Mouse (Mus musculus): Measurements from ENCODE around the gene Fgfrl1. TPM values are rescaled to one million over a fixed set of nuclear protein-coding genes. Genes with fewer than 3 reads are reported as not detected.

The Fgfrl1 gene
- polyA plus RNA-seq, 1 experiment from 2014 or later, result 45.1 TPM

DNA sequence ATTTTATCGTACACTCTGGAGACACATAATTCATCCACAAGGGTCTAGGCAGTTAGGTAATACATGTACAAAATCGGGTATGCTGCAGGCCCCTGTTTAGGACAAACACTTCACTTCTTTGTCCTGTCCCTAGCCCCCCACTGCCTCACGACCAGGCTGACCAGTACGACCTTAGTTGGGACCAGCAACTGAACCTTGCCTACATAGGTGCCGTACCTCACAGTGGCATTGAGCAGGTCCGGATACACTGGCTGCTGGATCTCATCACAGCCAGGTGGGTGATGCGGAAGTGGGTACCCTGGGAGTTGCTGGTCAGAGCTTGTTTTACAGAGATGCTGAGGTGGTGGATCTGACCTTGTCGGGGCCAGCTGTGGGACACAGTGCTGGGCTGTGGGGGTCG, 22.2 kb upstream of the Fgfrl1 start:
- Histone ChIP-seq H3K27me3 (replicated peaks; ENCODE audit: control insufficient read depth, insufficient read depth, low read length) (no peaks in the 10 kb centered on the region), H3K4me1 (ENCODE audit: control insufficient read depth, insufficient read depth, low read length) (peaks cover 13% of the 10 kb centered on the region; the same call in 1 of the 2 replicates), H3K9me3 (ENCODE audit: control insufficient read depth, low read length) (no peaks in the 10 kb centered on the region), H3K9ac (ENCODE audit: low read depth, low read length) (peak overlapping the region; percentile 76; the same call in 1 of the 2 replicates), H3K27ac (replicated peaks; ENCODE audit: low read depth, low read length) (peak overlapping the region; percentile 88; the same call in 1 of the 2 replicates), H3K4me2 (ENCODE audit: low read depth, low read length) (peak overlapping the region; percentile 78), H3K4me3 (ENCODE audit: low read depth, low read length) (peak overlapping the region; percentile 53), H3K36me3 (ENCODE audit: control insufficient read depth, insufficient read depth, low read length) (peaks cover 17% of the 10 kb centered on the region; the same call in 1 of the 2 replicates)
- 78% methylated on average over 9 of the region's 9 CpGs for WGBS
- ATAC-seq (ENCODE audit: low read depth), result no peak
- no peak for DNase-seq (ENCODE audit: low spot score)

- Histone ChIP-seq H3K9ac (ENCODE audit: low read depth, low read length) (no peak overlapping the region), H3K27me3 (replicated peaks; ENCODE audit: control insufficient read depth, insufficient read depth, low read length) (no peaks in the 10 kb centered on the region), H3K4me1 (ENCODE audit: control insufficient read depth, insufficient read depth, low read length) (peaks cover 13% of the 10 kb centered on the region; the same call in 1 of the 2 replicates), H3K27ac (replicated peaks; ENCODE audit: low read depth, low read length) (no peak overlapping the region), H3K4me3 (ENCODE audit: low read depth, low read length) (no peak overlapping the region), H3K9me3 (ENCODE audit: control insufficient read depth, low read length) (no peaks in the 10 kb centered on the region), H3K36me3 (ENCODE audit: control insufficient read depth, insufficient read depth, low read length) (peaks cover 17% of the 10 kb centered on the region; the same call in 1 of the 2 replicates), H3K4me2 (ENCODE audit: low read depth, low read length) (no peak overlapping the region)
- no peak for DNase-seq (ENCODE audit: low spot score)
- no peak for ATAC-seq (ENCODE audit: low read depth)
These were observed 21.4 kb upstream of the Fgfrl1 start for GRCm38 (mm10) chr5:108670785-108671184.

- WGBS, result 93% methylated on average over 10 of the region's 12 CpGs
- no peak overlapping the region for H3K27ac ChIP-seq (replicated peaks; ENCODE audit: low read depth, low read length)
- DNase-seq (ENCODE audit: low spot score) (no peak), ATAC-seq (ENCODE audit: low read depth) (no peak)
- H3K36me3 ChIP-seq (ENCODE audit: control insufficient read depth, insufficient read depth, low read length), result peaks cover 17% of the 10 kb centered on the region; the same call in 1 of the 2 replicates
- no peak overlapping the region for H3K4me2 ChIP-seq (ENCODE audit: low read depth, low read length)
- H3K4me1 ChIP-seq (ENCODE audit: control insufficient read depth, insufficient read depth, low read length), result peaks cover 13% of the 10 kb centered on the region; the same call in 1 of the 2 replicates
- H3K27me3 ChIP-seq (replicated peaks; ENCODE audit: control insufficient read depth, insufficient read depth, low read length), result no peaks in the 10 kb centered on the region
- no peak overlapping the region for H3K4me3 ChIP-seq (ENCODE audit: low read depth, low read length)
- H3K9me3 ChIP-seq (ENCODE audit: control insufficient read depth, low read length), result no peaks in the 10 kb centered on the region
- H3K9ac ChIP-seq (ENCODE audit: low read depth, low read length), result no peak overlapping the region
These were observed 20.4 kb upstream of the Fgfrl1 start for GRCm38 (mm10) chr5:108671757-108672156.

DNA sequence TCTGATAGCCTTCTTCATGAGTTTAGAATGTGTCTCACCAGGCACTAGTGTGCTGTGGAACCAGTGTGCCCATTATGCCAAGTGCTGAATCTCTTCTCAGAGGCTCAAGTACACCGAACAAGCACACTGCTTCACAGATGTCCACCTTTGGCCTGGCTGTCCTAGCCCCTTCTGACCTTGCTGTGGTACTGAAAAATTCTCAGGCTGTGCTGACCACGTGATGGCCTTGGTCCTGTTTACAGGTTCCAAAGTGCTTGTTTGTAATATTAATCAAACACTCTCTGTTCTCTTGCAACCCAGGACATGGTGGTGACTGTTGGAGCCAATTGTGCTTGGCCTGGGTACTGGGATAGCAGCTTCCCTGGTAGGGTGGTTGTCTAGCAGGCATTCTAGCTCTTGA, 17.6 kb upstream of the Fgfrl1 start:
- Histone ChIP-seq H3K4me1 (ENCODE audit: control insufficient read depth, insufficient read depth, low read length) (peaks cover 11% of the 10 kb centered on the region; the same call in 1 of the 2 replicates), H3K27me3 (replicated peaks; ENCODE audit: control insufficient read depth, insufficient read depth, low read length) (no peaks in the 10 kb centered on the region), H3K36me3 (ENCODE audit: control insufficient read depth, insufficient read depth, low read length) (peaks cover 17% of the 10 kb centered on the region; the same call in 1 of the 2 replicates), H3K27ac (replicated peaks; ENCODE audit: low read depth, low read length) (no peak overlapping the region), H3K9ac (ENCODE audit: low read depth, low read length) (no peak overlapping the region), H3K9me3 (ENCODE audit: control insufficient read depth, low read length) (no peaks in the 10 kb centered on the region), H3K4me2 (ENCODE audit: low read depth, low read length) (no peak overlapping the region), H3K4me3 (ENCODE audit: low read depth, low read length) (no peak overlapping the region)
- DNase-seq (ENCODE audit: low spot score) (no peak), ATAC-seq (ENCODE audit: low read depth) (no peak)
- 79% methylated on average over 2 of the region's 2 CpGs for WGBS

DNA sequence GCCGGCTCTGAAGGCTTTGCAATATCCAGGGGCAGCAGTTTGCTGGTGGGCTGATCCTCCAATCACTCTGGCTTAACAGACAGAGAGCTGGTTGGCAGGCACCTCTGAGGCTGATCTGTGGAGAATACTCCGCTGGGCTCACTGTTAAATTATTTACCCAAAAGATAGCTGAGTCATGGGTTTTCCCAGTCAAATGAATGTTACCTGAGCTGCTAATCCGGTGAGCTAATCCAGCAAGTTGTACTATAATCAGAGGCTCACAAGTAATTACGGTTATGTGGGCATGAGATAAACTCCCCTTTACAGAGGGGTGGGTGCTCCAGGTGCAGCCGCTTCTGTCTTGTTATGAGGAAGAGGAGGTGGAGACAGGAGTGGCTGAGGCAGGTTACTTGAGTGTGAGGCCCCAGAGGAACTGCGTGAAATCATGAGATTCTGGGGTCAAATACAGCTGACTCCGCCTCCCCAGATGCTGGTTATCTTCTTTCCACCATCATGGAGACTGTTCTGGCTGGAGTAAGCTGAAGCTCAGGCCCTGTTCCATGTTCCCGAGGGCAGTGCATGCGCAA, 16.8 kb upstream of the Fgfrl1 start, which contains the start of gene Slc26a1:
Slc26a1 (minus strand) TSS at position 319 of the 566 bp plus-strand sequence.
- Histone ChIP-seq H3K4me1 (ENCODE audit: control insufficient read depth, insufficient read depth, low read length) (0 out of 2 replicates have a peak, but pooled peaks cover 6% of the 10 kb centered on the region), H3K9ac (ENCODE audit: low read depth, low read length) (no peak within 1 kb of the TSS), H3K36me3 (ENCODE audit: control insufficient read depth, insufficient read depth, low read length) (peaks cover 17% of the 10 kb centered on the region; the same call in 1 of the 2 replicates), H3K27me3 (replicated peaks; ENCODE audit: control insufficient read depth, insufficient read depth, low read length) (no peaks in the 10 kb centered on the region), H3K4me2 (ENCODE audit: low read depth, low read length) (no peak within 1 kb of the TSS), H3K9me3 (ENCODE audit: control insufficient read depth, low read length) (no peaks in the 10 kb centered on the region), H3K27ac (replicated peaks; ENCODE audit: low read depth, low read length) (no peak within 1 kb of the TSS), H3K4me3 (ENCODE audit: low read depth, low read length) (no peak within 1 kb of the TSS)
- DNase-seq (ENCODE audit: low spot score) (peak; percentile 63), ATAC-seq (ENCODE audit: low read depth) (peak; percentile 60; the same call in 1 of the 2 replicates)
- WGBS, result 71% methylated on average over 9 of the region's 9 CpGs

GRCm38 (mm10) chr5:108676772-108677498, 15.2 kb upstream of the Fgfrl1 start:
- Histone ChIP-seq H3K27ac (replicated peaks; ENCODE audit: low read depth, low read length) (peak overlapping the region; percentile 83), H3K4me1 (ENCODE audit: control insufficient read depth, insufficient read depth, low read length) (0 out of 2 replicates have a peak, but pooled peaks cover 6% of the 10 kb centered on the region), H3K27me3 (replicated peaks; ENCODE audit: control insufficient read depth, insufficient read depth, low read length) (no peaks in the 10 kb centered on the region), H3K9ac (ENCODE audit: low read depth, low read length) (peak overlapping the region; percentile 63), H3K4me2 (ENCODE audit: low read depth, low read length) (peak overlapping the region; percentile 64), H3K4me3 (ENCODE audit: low read depth, low read length) (peak overlapping the region; percentile 37), H3K9me3 (ENCODE audit: control insufficient read depth, low read length) (no peaks in the 10 kb centered on the region), H3K36me3 (ENCODE audit: control insufficient read depth, insufficient read depth, low read length) (peaks cover 10% of the 10 kb centered on the region; the same call in 1 of the 2 replicates)
- WGBS, result 20% methylated on average over 4 of the region's 5 CpGs
- ATAC-seq (ENCODE audit: low read depth) (peak; percentile 24), DNase-seq (ENCODE audit: low spot score) (no peak)

GRCm38 (mm10) chr5:108677605-108678295, 14.4 kb upstream of the Fgfrl1 start:
- Histone ChIP-seq H3K4me1 (ENCODE audit: control insufficient read depth, insufficient read depth, low read length) (0 out of 2 replicates have a peak, but pooled peaks cover 6% of the 10 kb centered on the region), H3K4me3 (ENCODE audit: low read depth, low read length) (peak overlapping the region; percentile 37), H3K9me3 (ENCODE audit: control insufficient read depth, low read length) (no peaks in the 10 kb centered on the region), H3K27me3 (replicated peaks; ENCODE audit: control insufficient read depth, insufficient read depth, low read length) (no peaks in the 10 kb centered on the region), H3K27ac (replicated peaks; ENCODE audit: low read depth, low read length) (peak overlapping the region; percentile 83), H3K9ac (ENCODE audit: low read depth, low read length) (peak overlapping the region; percentile 63), H3K4me2 (ENCODE audit: low read depth, low read length) (peak overlapping the region; percentile 64), H3K36me3 (ENCODE audit: control insufficient read depth, insufficient read depth, low read length) (0 out of 2 replicates have a peak, but pooled peaks cover 2% of the 10 kb centered on the region)
- 5% methylated on average over 25 of the region's 25 CpGs for WGBS
- DNase-seq (ENCODE audit: low spot score) (peak; percentile 92), ATAC-seq (ENCODE audit: low read depth) (peak; percentile 86)

DNA sequence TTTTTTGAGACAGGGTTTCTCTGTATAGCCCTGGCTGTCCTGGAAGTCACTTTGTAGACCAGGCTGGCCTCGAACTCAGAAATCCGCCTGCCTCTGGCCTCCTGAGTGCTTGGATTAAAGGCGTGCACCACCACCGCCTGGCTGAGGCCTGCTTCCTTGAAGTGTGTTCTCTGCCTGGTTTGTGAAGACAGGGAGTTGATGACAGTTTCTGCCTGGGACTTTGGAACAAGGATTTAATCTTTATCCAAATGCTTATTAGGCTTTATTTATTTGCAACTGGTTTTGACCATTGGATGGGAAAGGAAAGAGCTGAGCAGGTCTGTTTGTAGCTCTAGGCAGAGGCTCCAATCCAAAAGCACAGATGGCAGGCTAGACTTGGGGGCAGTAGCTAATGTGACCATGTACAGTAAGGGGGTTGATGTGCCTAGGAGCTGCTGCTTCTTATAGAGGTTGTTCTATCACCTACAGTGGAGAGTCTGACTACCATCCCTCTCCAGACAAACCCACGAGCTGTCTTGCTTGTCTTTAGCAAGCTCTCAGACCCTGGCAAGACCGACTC, 13.8 kb upstream of the Fgfrl1 start:
- H3K36me3 ChIP-seq (ENCODE audit: control insufficient read depth, insufficient read depth, low read length), result 0 out of 2 replicates have a peak, but pooled peaks cover 3% of the 10 kb centered on the region
- 84% methylated on average over 6 of the region's 6 CpGs for WGBS
- H3K4me2 ChIP-seq (ENCODE audit: low read depth, low read length), result peak overlapping the region; percentile 64; the same call in 1 of the 2 replicates

More for the DNA sequence above, 13.8 kb upstream of the Fgfrl1 start:
- H3K4me3 ChIP-seq (ENCODE audit: low read depth, low read length), result no peak overlapping the region
- H3K9me3 ChIP-seq (ENCODE audit: control insufficient read depth, low read length), result no peaks in the 10 kb centered on the region
- no peak overlapping the region for H3K27ac ChIP-seq (replicated peaks; ENCODE audit: low read depth, low read length)
- ATAC-seq (ENCODE audit: low read depth) (no peak), DNase-seq (ENCODE audit: low spot score) (no peak)
- H3K4me1 ChIP-seq (ENCODE audit: control insufficient read depth, insufficient read depth, low read length), result 0 out of 2 replicates have a peak, but pooled peaks cover 6% of the 10 kb centered on the region
- no peaks in the 10 kb centered on the region for H3K27me3 ChIP-seq (replicated peaks; ENCODE audit: control insufficient read depth, insufficient read depth, low read length)
- no peak overlapping the region for H3K9ac ChIP-seq (ENCODE audit: low read depth, low read length)
